Mouse (Mus musculus) megakaryocyte, embryonic 14.5 days (primary cell): ENCODE measurements around the gene Ly6g6e. TPM values are rescaled to one million over a fixed set of nuclear protein-coding genes. Genes with fewer than 3 reads are reported as not detected.

ENCODE experiments used
- H3K27me3 ChIP-seq: replicated peaks from 2 replicates; pipeline ENCODE3; 2012; ENCODE audit warnings: inconsistent platforms
- H3K36me3 ChIP-seq: replicated peaks from 2 replicates; pipeline ENCODE3; 2012; ENCODE audit warnings: low read length, inconsistent platforms, mixed read lengths
- H3K4me1 ChIP-seq: 2 replicates; pipeline ENCODE4 v1.6.1; 2012; ENCODE audit warnings: inconsistent platforms
- H3K4me3 ChIP-seq: replicated peaks from 2 replicates; pipeline ENCODE3; 2012; ENCODE audit warnings: moderate library complexity, mild to moderate bottlenecking, inconsistent platforms
- H3K9me3 ChIP-seq: 2 replicates; pipeline ENCODE4 v1.6.1; 2012; ENCODE audit warnings: inconsistent platforms
- FLI1 ChIP-seq: IDR thresholded peaks from 2 replicates; pipeline ENCODE4 v1.6.1; 2012; ENCODE audit warnings: low read length, inconsistent platforms, mixed read lengths
- GATA1 ChIP-seq: IDR thresholded peaks from 3 replicates; pipeline ENCODE4 v1.6.1; 2012; ENCODE audit warnings: mixed read lengths, low read length, inconsistent platforms, borderline replicate concordance
- polyA plus RNA-seq: library from polyadenylated mRNA; stranded (reverse); fragments of >175 nt; gene quantifications from 2 replicates; pipeline ENCODE4 v1.2.3, GENCODE M21; 2012; ENCODE audit warnings: low replicate concordance; ENCODE audit not compliant: insufficient read depth

The Ly6g6e gene
- polyA plus RNA-seq, 1 experiment, result not detected

DNA sequence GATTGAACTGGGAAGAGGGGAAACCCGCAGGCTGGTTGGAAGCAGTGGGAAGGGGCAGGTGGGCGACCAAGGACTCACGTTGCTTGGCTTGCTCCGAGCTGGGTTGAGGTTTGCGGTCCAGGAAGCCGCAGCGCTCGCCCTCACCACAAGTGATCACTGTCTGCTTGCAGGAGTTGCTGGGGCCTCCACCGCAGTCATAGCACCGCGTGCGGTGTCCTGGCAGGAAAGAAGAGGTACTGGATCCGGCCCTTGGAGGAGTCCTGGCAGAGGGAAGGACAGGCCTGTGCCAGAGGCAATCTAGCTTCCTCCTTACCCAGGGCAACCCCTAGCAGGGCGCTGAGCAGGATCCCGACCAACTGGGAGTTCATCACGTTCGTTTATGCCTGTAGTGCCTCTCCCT is 2.6 kb upstream of the Ly6g6e start:
- H3K4me3 ChIP-seq, result peak overlapping the region; percentile 42

GRCm38 (mm10) chr17:35077285-35077684 is 583 bp downstream of the Ly6g6e start:
- peak overlapping the region; percentile 66 for H3K4me3 ChIP-seq
- no peak for TF ChIP-seq GATA1
- no peak for TF ChIP-seq FLI1
- peaks cover 91% of the 10 kb centered on the region for H3K4me1 ChIP-seq
- H3K9me3 ChIP-seq, result 0 out of 2 replicates have a peak, but pooled peaks cover 3% of the 10 kb centered on the region
- peaks cover 77% of the 10 kb centered on the region for H3K36me3 ChIP-seq
- H3K27me3 ChIP-seq, result no peaks in the 10 kb centered on the region

More for the DNA sequence above, 2.6 kb upstream of the Ly6g6e start:
- Histone ChIP-seq H3K4me1 (peaks cover 91% of the 10 kb centered on the region), H3K36me3 (peaks cover 77% of the 10 kb centered on the region), H3K9me3 (0 out of 2 replicates have a peak, but pooled peaks cover 3% of the 10 kb centered on the region), H3K27me3 (peaks cover 4% of the 10 kb centered on the region)
- TF ChIP-seq GATA1, result no peak
- TF ChIP-seq FLI1, result no peak

DNA sequence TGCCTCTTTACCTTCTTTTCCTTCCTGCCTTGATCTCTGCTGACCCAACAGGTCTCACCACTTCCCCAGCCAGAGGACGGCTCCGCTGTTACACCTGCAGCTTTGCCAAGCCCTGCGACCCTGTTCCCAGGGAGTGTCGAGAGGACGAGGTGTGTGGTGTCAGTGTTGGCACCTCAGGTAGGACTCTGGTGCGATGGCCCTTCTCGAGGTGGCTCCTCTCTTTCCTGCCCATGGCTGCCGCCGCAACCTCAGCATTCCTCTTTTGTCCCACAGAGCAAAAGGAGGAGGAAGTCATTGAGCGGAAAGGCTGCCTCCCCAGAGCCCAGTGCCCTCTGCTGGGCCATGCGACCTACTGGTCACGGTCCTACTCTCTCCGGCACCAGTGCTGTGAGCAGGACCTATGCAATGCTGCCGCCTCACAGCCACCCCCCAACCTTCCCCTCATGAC is 1.1 kb downstream of the Ly6g6e start, which contains the start of gene Ly6g6d:
Gene Ly6g6d (minus strand): TSS at position 280 of the 448 bp plus-strand sequence.
- Histone ChIP-seq H3K4me3 (peak within 1 kb of the TSS; percentile 86), H3K9me3 (0 out of 2 replicates have a peak, but pooled peaks cover 3% of the 10 kb centered on the region), H3K36me3 (peaks cover 75% of the 10 kb centered on the region), H3K27me3 (no peaks in the 10 kb centered on the region), H3K4me1 (peaks cover 90% of the 10 kb centered on the region)
- TF ChIP-seq GATA1 (no peak), FLI1 (no peak)

GRCm38 (mm10) chr17:35079778-35080177 is 3.1 kb downstream of the Ly6g6e start:
- TF ChIP-seq GATA1, result no peak
- no peak for TF ChIP-seq FLI1
- 0 out of 2 replicates have a peak, but pooled peaks cover 3% of the 10 kb centered on the region for H3K9me3 ChIP-seq
- peaks cover 81% of the 10 kb centered on the region for H3K36me3 ChIP-seq
- peak overlapping the region; percentile 48 for H3K4me3 ChIP-seq
- peaks cover 96% of the 10 kb centered on the region for H3K4me1 ChIP-seq
- H3K27me3 ChIP-seq, result no peaks in the 10 kb centered on the region

DNA sequence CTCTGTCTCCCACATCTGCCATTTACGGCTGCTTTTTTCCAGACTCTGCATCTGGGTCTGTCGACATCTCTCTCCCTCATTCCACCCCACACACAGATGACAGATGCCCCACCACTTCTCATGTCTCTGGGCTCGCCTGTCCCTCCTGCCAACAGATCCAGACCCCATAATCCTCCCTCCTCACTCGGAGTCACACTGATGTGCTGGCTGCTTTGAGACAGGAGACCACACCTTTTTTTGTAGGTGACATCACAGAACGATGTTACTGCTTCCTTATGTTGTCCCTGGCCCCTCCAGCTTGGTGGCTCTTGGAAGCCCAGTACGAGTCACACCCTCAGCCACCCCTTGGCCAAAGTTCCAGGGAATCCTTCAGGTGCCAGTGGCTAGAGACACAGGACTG is 3.5 kb downstream of the Ly6g6e start:
- Histone ChIP-seq H3K4me1 (peaks cover 96% of the 10 kb centered on the region), H3K27me3 (no peaks in the 10 kb centered on the region), H3K36me3 (peaks cover 79% of the 10 kb centered on the region), H3K4me3 (peak overlapping the region; percentile 48), H3K9me3 (0 out of 2 replicates have a peak, but pooled peaks cover 3% of the 10 kb centered on the region)
- TF ChIP-seq GATA1 (no peak), FLI1 (no peak)

GRCm38 (mm10) chr17:35080710-35081109 is 4.0 kb downstream of the Ly6g6e start:
- H3K36me3 ChIP-seq, result peaks cover 77% of the 10 kb centered on the region
- peak overlapping the region; percentile 80 for H3K4me3 ChIP-seq
- TF ChIP-seq FLI1 (no peak), GATA1 (no peak)
- no peaks in the 10 kb centered on the region for H3K27me3 ChIP-seq
- H3K9me3 ChIP-seq, result no peaks in the 10 kb centered on the region
- peaks cover 98% of the 10 kb centered on the region for H3K4me1 ChIP-seq

- no peak for TF ChIP-seq GATA1
- no peak for TF ChIP-seq FLI1
- no peaks in the 10 kb centered on the region for H3K27me3 ChIP-seq
- peak overlapping the region; percentile 93 for H3K4me3 ChIP-seq
- H3K36me3 ChIP-seq, result peaks cover 60% of the 10 kb centered on the region
- H3K9me3 ChIP-seq, result no peaks in the 10 kb centered on the region
- peaks cover 95% of the 10 kb centered on the region for H3K4me1 ChIP-seq
These were observed 6.3 kb downstream of the Ly6g6e start for GRCm38 (mm10) chr17:35082841-35083576.

DNA sequence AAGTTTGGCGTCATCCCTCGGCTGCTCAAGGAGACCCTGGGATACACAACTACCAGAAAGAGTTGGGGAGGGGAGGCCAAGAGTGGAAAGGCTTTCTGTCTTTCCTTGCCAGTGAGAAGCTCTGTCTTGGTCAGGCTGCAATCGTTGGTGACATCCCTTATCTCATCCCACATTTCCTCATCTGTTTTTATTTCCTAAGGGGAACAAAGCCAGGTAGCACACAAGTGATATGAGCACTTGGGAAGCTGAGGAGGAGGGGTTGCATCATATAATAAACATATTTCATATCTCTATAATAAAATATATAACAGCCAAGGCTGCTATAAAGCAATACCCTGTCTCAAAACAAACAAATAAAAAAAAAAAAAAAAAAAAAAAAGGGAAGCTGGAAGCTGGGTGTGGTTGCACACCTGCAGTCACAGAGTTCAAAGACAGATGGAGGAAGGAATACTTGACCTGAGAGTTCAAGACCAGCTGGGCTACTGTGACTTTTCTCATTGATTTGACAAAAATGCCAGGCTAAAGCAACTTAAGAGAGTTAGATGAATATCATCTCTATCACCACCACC is 7.3 kb downstream of the Ly6g6e start:
- Histone ChIP-seq H3K36me3 (peaks cover 50% of the 10 kb centered on the region), H3K9me3 (no peaks in the 10 kb centered on the region), H3K4me3 (peak overlapping the region; percentile 93), H3K4me1 (peaks cover 87% of the 10 kb centered on the region), H3K27me3 (no peaks in the 10 kb centered on the region)
- TF ChIP-seq GATA1 (no peak), FLI1 (no peak)

- Histone ChIP-seq H3K27me3 (no peaks in the 10 kb centered on the region), H3K9me3 (no peaks in the 10 kb centered on the region), H3K36me3 (peaks cover 39% of the 10 kb centered on the region), H3K4me3 (peak within 1 kb of the TSS; percentile 93), H3K4me1 (peaks cover 78% of the 10 kb centered on the region)
- TF ChIP-seq FLI1, result no peak
- TF ChIP-seq GATA1, result 0 out of 3 replicates have a peak, but pooled peaks have one; percentile 10
These were observed 8.6 kb downstream of the Ly6g6e start, which contains the start of gene Ly6g6f for GRCm38 (mm10) chr17:35085208-35085865. TSS of gene Ly6g6f (minus strand) at chr17:35085610.
